ENCODE assay signal across 8 mouse cellular contexts in genomic region chr3:129724961-129725501, GRCm38 (mm10). TPM values are rescaled to one million over a fixed set of nuclear protein-coding genes. Genes with fewer than 3 reads are reported as not detected.
DNase-seq lines count a peak whose midpoint lies in the region; ATAC-seq lines count a peak whose summit lies in the region.

No protein-coding gene starts in this region.

- peak; percentile 98 for ATAC-seq in intestine, embryonic 14.5 days (replicated peaks; ENCODE audit: low FRiP score, low TSS enrichment, low read depth)

- whole genome bisulfite sequencing in intestine, embryonic 14.5 days = 1% methylated on average over 24 of the region's 24 CpGs

- H3K9me3 ChIP-seq in intestine, embryonic 14.5 days (ENCODE audit: control insufficient read depth, low read length) = no peaks in the 10 kb centered on the region

- no peaks in the 10 kb centered on the region for H3K36me3 ChIP-seq in intestine, embryonic 14.5 days (ENCODE audit: control insufficient read depth, insufficient read depth, low read length)

- peak overlapping the region; percentile 51 for H3K9ac ChIP-seq in intestine, embryonic 14.5 days (ENCODE audit: low read length)

- H3K4me1 ChIP-seq in intestine, embryonic 14.5 days (replicated peaks; ENCODE audit: control insufficient read depth, insufficient read depth, low read length) = no peaks in the 10 kb centered on the region

- intact Hi-C loops in left cerebral cortex, postnatal 14 days (cut with DNase I) = loop anchor here (10.0 kb wide), 1 partner anchor 340 kb away; the partner anchor contains the start of gene Sec24b

- peak overlapping the region; percentile 70 for H3K27ac ChIP-seq in intestine, embryonic 14.5 days (ENCODE audit: low read depth)

- DNase-seq in adrenal gland, adult 18-20 months (ENCODE audit: low spot score in 2 of 2) = peak; percentile 86 to 88
- peak; percentile 99 for DNase-seq in embryo, embryonic 11 days
- DNase-seq in gastrocnemius, postnatal 25 days = peak; percentile 90
- peak; percentile 97 for DNase-seq in intestine, embryonic 14.5 days (ENCODE audit: low spot score)
- DNase-seq in left cerebral cortex, postnatal 14 days (ENCODE audit: low spot score in 2 of 2) = peak; percentile 93 to 95
- DNase-seq in mesoderm, embryonic 11.5 days (ENCODE audit: low read depth, low spot score) = peak; percentile 97
- peak; percentile 89 to 92 for DNase-seq in right cerebral cortex, postnatal 36 days (ENCODE audit: low spot score in 2 of 2)
- peak; percentile 90 for DNase-seq in yolk sac, embryonic 10.5 days (ENCODE audit: low spot score)

- no peaks in the 10 kb centered on the region for H3K27me3 ChIP-seq in intestine, embryonic 14.5 days (replicated peaks; ENCODE audit: control insufficient read depth, insufficient read depth, low read length)

- H3K4me3 ChIP-seq in intestine, embryonic 14.5 days (ENCODE audit: low read depth, low read length) = peak overlapping the region; percentile 56

- H3K4me2 ChIP-seq in intestine, embryonic 14.5 days (ENCODE audit: low read length) = peak overlapping the region; percentile 68

RNA-seq across cellular contexts. Expression of gene Egf, which starts 30.1 kb away (rescaled TPM):
- total RNA-seq in adrenal gland, adult 18-20 months (2021) = under 1 TPM; 0.42 to 0.53 TPM
- 10 to 100 TPM; 18.2 to 23.7 TPM for total RNA-seq in gastrocnemius, postnatal 25 days (2021)
- 1.8 and 2.0 TPM in 2 replicates for polyA plus RNA-seq in intestine, embryonic 14.5 days (2014; fragmentation: Nextera tagmentation; extraction: Ambion mirVana)
- 1 to 10 TPM; 1.2 to 1.5 TPM for total RNA-seq in left cerebral cortex, postnatal 14 days (2021)

Comparison
In these comparisons a context has a peak if more than half of its experiments do, and no peak if none do; other contexts are left out.
1. Peak in every context shown above with its lines: DNase-seq, ATAC-seq, H3K4me3 ChIP-seq and H3K27ac ChIP-seq.
2. RNA of gene Egf, which starts 30.1 kb away (total RNA-seq): 18.2 to 23.7 TPM in gastrocnemius, postnatal 25 days; 1.2 to 1.5 TPM in left cerebral cortex, postnatal 14 days and 0.42 to 0.53 TPM in adrenal gland, adult 18-20 months; every median in the first group is over 4 times any median in the second.